Mouse (Mus musculus) myocyte (in vitro differentiated cells): ENCODE measurements at regions not wholly inside any gene's neighbourhood (a gene's known extent, or its start where the extent isn't known, plus 50 kb on each side); places are given as distances from the start of the nearest gene placed in this dataset.

Experiments used
- H3K27me3 ChIP-seq: one replicate; pipeline ENCODE4 v1.6.1; 2011; ENCODE audit not compliant: control insufficient read depth, insufficient read depth, insufficient read length
- H3K36me3 ChIP-seq: one replicate; pipeline ENCODE4 v1.6.1; 2011; ENCODE audit not compliant: control insufficient read depth, insufficient read depth
- H3K4me2 ChIP-seq: one replicate; pipeline ENCODE4 v1.6.1; 2011; ENCODE audit warnings: low read depth, control low read depth
- H3K4me3 ChIP-seq: one replicate; pipeline ENCODE4 v1.5.1; 2011; ENCODE audit warnings: mild to moderate bottlenecking, control low read depth, moderate library complexity
- H3K79me2 ChIP-seq: one replicate; pipeline ENCODE4 v1.6.1; 2011; ENCODE audit not compliant: control insufficient read depth, insufficient read depth
- H3ac ChIP-seq: one replicate; pipeline ENCODE4 v1.6.1; 2011; ENCODE audit not compliant: control insufficient read depth, insufficient read length
- CEBPB ChIP-seq: IDR thresholded peaks from 2 replicates; pipeline ENCODE4 v1.6.1; 2011; ENCODE audit warnings: mild to moderate bottlenecking, moderate library complexity; ENCODE audit not compliant: poor library complexity, insufficient read depth, severe bottlenecking
- E2F4 ChIP-seq: IDR thresholded peaks from one replicate; pipeline ENCODE4 v1.6.1; 2011; ENCODE audit warnings: mild to moderate bottlenecking, control low read depth, moderate library complexity; ENCODE audit not compliant: insufficient read depth
- MAX ChIP-seq: IDR thresholded peaks from one replicate; pipeline ENCODE4 v1.6.1; 2011; ENCODE audit warnings: low read depth, mild to moderate bottlenecking, control low read depth
- MYOD1 ChIP-seq, 3 experiments: IDR thresholded peaks; one replicate each; pipeline ENCODE4 v1.6.1; 2011; ENCODE audit warnings: control low read depth in 2 of 3, low read depth in 2 of 3, mild to moderate bottlenecking in 2 of 3, moderate library complexity in 1 of 3; ENCODE audit not compliant: insufficient read length in 2 of 3, control insufficient read depth in 1 of 3
- MYOG ChIP-seq, 3 experiments: IDR thresholded peaks; one replicate each; pipeline ENCODE4 v1.6.1; 2011; ENCODE audit warnings: control low read depth in 2 of 3, low read depth in 2 of 3, mild to moderate bottlenecking in 2 of 3; ENCODE audit not compliant: insufficient read length in 2 of 3, control insufficient read depth in 1 of 3, insufficient read depth in 1 of 3
- POLR2A ChIP-seq: IDR thresholded peaks from one replicate; pipeline ENCODE4 v1.6.1; 2011; ENCODE audit warnings: low read depth, mild to moderate bottlenecking, control low read depth, moderate library complexity; ENCODE audit not compliant: insufficient read length
- POLR2AphosphoS2 ChIP-seq: IDR thresholded peaks from one replicate; pipeline ENCODE4 v1.6.1; 2011; ENCODE audit warnings: low read depth, control low read depth; ENCODE audit not compliant: insufficient read length
- REST ChIP-seq: IDR thresholded peaks from one replicate; pipeline ENCODE4 v1.6.1; 2011; ENCODE audit warnings: mild to moderate bottlenecking, control low read depth, moderate library complexity; ENCODE audit not compliant: insufficient read depth, insufficient read length
- SRF ChIP-seq: IDR thresholded peaks from one replicate; pipeline ENCODE4 v1.6.1; 2011; ENCODE audit warnings: low read depth; ENCODE audit not compliant: control insufficient read depth, insufficient read length
- TCF12 ChIP-seq: IDR thresholded peaks from one replicate; pipeline ENCODE4 v1.6.1; 2011; ENCODE audit warnings: mild to moderate bottlenecking, control low read depth; ENCODE audit not compliant: poor library complexity, insufficient read depth, severe bottlenecking
- TCF3 ChIP-seq: IDR thresholded peaks from one replicate; pipeline ENCODE4 v1.6.1; 2011; ENCODE audit warnings: low read depth, control low read depth; ENCODE audit not compliant: insufficient read length
- USF1 ChIP-seq: IDR thresholded peaks from one replicate; pipeline ENCODE4 v1.6.1; 2011; ENCODE audit warnings: low read depth, mild to moderate bottlenecking, control low read depth, moderate library complexity

- H3K4me3 ChIP-seq, result no peak overlapping the region
- no peaks in the 10 kb centered on the region for H3K79me2 ChIP-seq
- no peak overlapping the region for H3K4me2 ChIP-seq
- no peaks in the 10 kb centered on the region for H3K27me3 ChIP-seq
- no peak for TF ChIP-seq TCF12
- TF ChIP-seq POLR2AphosphoS2, result no peak
- no peak for TF ChIP-seq USF1
- no peak for TF ChIP-seq TCF3
- no peak for TF ChIP-seq E2F4
- no peak for TF ChIP-seq REST
- TF ChIP-seq MYOG (IDR thresholded peaks at IDR 0.05; ENCODE audit: control insufficient read depth in 1 of 3, insufficient read depth in 1 of 3, insufficient read length in 2 of 3, low read depth in 2 of 3), result no peak
- TF ChIP-seq MAX, result no peak
- TF ChIP-seq CEBPB, result no peak
- no peak overlapping the region for H3ac ChIP-seq
- H3K36me3 ChIP-seq, result no peaks in the 10 kb centered on the region
Observed at GRCm38 (mm10) chr16:46848755-46849154, 350.4 kb upstream of the Nectin3 start.

GRCm38 (mm10) chr16:46847707-46848356 lies 349.5 kb upstream of the Nectin3 start:
- H3K4me3 ChIP-seq, result no peak overlapping the region
- no peaks in the 10 kb centered on the region for H3K79me2 ChIP-seq
- H3K27me3 ChIP-seq, result no peaks in the 10 kb centered on the region
- H3K36me3 ChIP-seq, result no peaks in the 10 kb centered on the region
- no peak overlapping the region for H3K4me2 ChIP-seq
- TF ChIP-seq MYOG (IDR thresholded peaks at IDR 0.05; ENCODE audit: control insufficient read depth in 1 of 3, insufficient read depth in 1 of 3, insufficient read length in 2 of 3, low read depth in 2 of 3) (no peak), E2F4 (no peak), TCF3 (no peak), MAX (no peak), POLR2AphosphoS2 (no peak), REST (no peak), TCF12 (no peak), SRF (no peak), MYOD1 (IDR thresholded peaks at IDR 0.05; ENCODE audit: control insufficient read depth in 1 of 3, insufficient read length in 2 of 3, low read depth in 2 of 3) (no peak), POLR2A (no peak), USF1 (no peak), CEBPB (no peak)
- H3ac ChIP-seq, result no peak overlapping the region

DNA sequence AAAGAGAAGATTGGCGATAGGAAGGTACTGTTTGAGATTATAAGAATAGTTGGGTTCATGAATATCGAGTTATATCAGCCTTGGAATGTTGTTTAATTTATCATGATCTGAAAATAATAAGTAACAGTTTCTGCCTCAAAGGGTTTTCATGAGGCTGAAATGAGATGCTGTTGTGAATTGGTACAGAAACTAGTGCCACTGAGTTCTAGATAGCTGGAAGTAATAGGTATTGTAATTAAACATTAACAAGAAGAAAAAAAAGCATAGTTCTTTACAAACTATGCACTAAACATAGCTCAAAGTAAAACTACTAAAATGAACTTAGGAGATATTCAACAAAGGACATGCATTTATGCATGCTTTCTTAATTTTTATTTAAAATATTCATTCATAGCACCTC lies 342.9 kb upstream of the Nectin3 start:
- TF ChIP-seq USF1 (no peak), MAX (no peak), POLR2AphosphoS2 (no peak)
- Histone ChIP-seq H3K79me2 (no peaks in the 10 kb centered on the region), H3K27me3 (no peaks in the 10 kb centered on the region), H3K4me3 (no peak overlapping the region), H3ac (no peak overlapping the region), H3K36me3 (no peaks in the 10 kb centered on the region), H3K4me2 (no peak overlapping the region)

DNA sequence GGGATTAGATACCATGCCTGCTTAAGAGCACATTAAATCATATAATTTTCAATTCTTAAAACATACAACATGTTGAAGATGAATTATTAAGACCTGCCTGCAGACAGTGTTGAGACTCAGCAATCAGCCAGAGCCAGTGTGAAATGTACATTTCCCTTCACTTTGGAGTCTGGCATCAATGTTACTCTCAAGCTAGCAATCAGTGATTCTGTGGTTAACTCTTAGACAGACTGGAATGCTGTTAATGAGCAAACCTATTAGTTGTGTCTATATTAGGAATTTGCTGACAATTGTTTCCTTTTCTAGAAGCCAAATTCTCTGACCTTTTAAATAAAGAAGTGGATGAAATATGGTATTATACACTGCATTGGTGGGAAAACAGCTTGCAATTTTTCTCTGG lies 342.4 kb upstream of the Nectin3 start:
- no peak overlapping the region for H3ac ChIP-seq
- H3K4me2 ChIP-seq, result no peak overlapping the region
- no peaks in the 10 kb centered on the region for H3K27me3 ChIP-seq
- H3K4me3 ChIP-seq, result no peak overlapping the region
- H3K36me3 ChIP-seq, result no peaks in the 10 kb centered on the region
- no peaks in the 10 kb centered on the region for H3K79me2 ChIP-seq
- TF ChIP-seq E2F4, result no peak
- no peak for TF ChIP-seq USF1
- no peak for TF ChIP-seq POLR2A
- no peak for TF ChIP-seq POLR2AphosphoS2
- no peak for TF ChIP-seq MYOD1 (IDR thresholded peaks at IDR 0.05; ENCODE audit: control insufficient read depth in 1 of 3, insufficient read length in 2 of 3, low read depth in 2 of 3)
- TF ChIP-seq MAX, result no peak
- no peak for TF ChIP-seq CEBPB
- no peak for TF ChIP-seq TCF12
- TF ChIP-seq TCF3, result no peak
- no peak for TF ChIP-seq MYOG (IDR thresholded peaks at IDR 0.05; ENCODE audit: control insufficient read depth in 1 of 3, insufficient read depth in 1 of 3, insufficient read length in 2 of 3, low read depth in 2 of 3)
- TF ChIP-seq SRF, result no peak
- TF ChIP-seq REST, result no peak

DNA sequence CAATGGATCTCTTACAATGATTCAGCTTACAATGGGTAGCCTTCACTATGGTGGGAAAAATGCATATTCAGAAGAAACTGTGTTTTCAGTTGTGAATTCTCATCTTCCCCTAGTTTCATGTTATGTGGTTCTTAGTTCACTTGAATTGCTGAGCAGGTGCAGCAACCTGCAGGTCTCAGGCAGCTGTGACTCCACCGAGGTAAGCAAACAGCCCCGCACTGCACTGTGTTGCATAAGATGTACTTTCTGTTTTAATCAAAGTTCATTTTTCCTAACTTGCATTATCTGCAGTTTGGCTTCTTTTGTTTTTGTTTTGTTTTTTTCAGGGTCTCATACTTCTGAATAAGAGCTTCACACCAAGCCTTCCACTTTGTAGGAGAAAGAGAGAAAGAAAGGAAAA lies 326.8 kb upstream of the Nectin3 start:
- Histone ChIP-seq H3K4me3 (no peak overlapping the region), H3K36me3 (no peaks in the 10 kb centered on the region), H3K79me2 (no peaks in the 10 kb centered on the region), H3K4me2 (no peak overlapping the region), H3K27me3 (no peaks in the 10 kb centered on the region), H3ac (no peak overlapping the region)
- no peak for TF ChIP-seq MYOD1 (IDR thresholded peaks at IDR 0.05; ENCODE audit: control insufficient read depth in 1 of 3, insufficient read length in 2 of 3, low read depth in 2 of 3)
- TF ChIP-seq E2F4, result no peak
- no peak for TF ChIP-seq MAX
- TF ChIP-seq POLR2AphosphoS2, result no peak
- TF ChIP-seq REST, result no peak
- no peak for TF ChIP-seq USF1
- no peak for TF ChIP-seq MYOG (IDR thresholded peaks at IDR 0.05; ENCODE audit: control insufficient read depth in 1 of 3, insufficient read depth in 1 of 3, insufficient read length in 2 of 3, low read depth in 2 of 3)
- no peak for TF ChIP-seq CEBPB
- no peak for TF ChIP-seq POLR2A
- no peak for TF ChIP-seq TCF12
- no peak for TF ChIP-seq SRF
- TF ChIP-seq TCF3, result no peak
